Comparison of ENCODE assay signal across 9 mouse cellular contexts in the genomic region with DNA sequence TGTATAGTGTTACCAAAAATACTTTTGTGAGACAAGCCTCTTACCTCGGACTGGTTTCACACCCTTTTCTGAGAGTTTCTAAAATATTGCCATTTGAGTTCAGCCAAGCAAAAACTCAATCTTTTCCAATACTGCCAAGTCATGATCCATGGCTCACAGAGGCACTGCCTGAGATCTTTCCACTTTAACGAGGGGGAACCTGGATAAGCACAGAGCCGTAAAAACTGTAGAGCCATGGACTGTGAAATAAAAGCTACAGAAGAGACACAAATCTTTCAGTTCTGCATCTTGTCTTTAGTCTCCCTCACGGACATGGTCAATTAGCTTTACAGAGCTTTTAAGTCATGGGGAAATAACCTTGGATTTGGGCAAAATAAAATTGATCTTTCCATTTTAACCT. TPM values are rescaled to one million over a fixed set of nuclear protein-coding genes. Genes with fewer than 3 reads are reported as not detected.
DNase-seq lines count a peak whose midpoint lies in the region; ATAC-seq lines count a peak whose summit lies in the region.
"Had no signal": no experiment of that assay in that cellular context is flagged by ENCODE, and none has a peak within 500 bp of the region (broad histone marks: within the 10 kb centered on the region; RNA-seq: fewer than 3 reads in every experiment).

No protein-coding gene starts in this region.

- H3K4me1 ChIP-seq in heart, embryonic 15.5 days (replicated peaks), result peaks cover 42% of the 10 kb centered on the region
- peaks cover 28% of the 10 kb centered on the region for H3K4me1 ChIP-seq in hindbrain, embryonic 12.5 days
- H3K4me1 ChIP-seq in midbrain, embryonic 12.5 days, result peaks cover 30% of the 10 kb centered on the region

- H3K27me3 ChIP-seq in heart, embryonic 15.5 days, result no peaks in the 10 kb centered on the region
- H3K27me3 ChIP-seq in hindbrain, embryonic 12.5 days, result no peaks in the 10 kb centered on the region
- H3K27me3 ChIP-seq in midbrain, embryonic 12.5 days, result no peaks in the 10 kb centered on the region
- H3K27me3 ChIP-seq: Patski had no signal

- no peak for ATAC-seq in heart, embryonic 15.5 days (replicated peaks; ENCODE audit: insufficient number of reproducible peaks, insufficient read depth, low FRiP score, low read depth)
- no peak for ATAC-seq in hindbrain, embryonic 12.5 days (ENCODE audit: low FRiP score)
- no peak for ATAC-seq in midbrain, embryonic 12.5 days (ENCODE audit: low FRiP score, low read depth)
- ATAC-seq: Patski had no signal

- intact Hi-C loops in heart, postnatal 36 days (cut with DNase I), result no loop called here

- peak overlapping the region; percentile 98; the same call in 1 of the 2 replicates for H3K9ac ChIP-seq in heart, embryonic 15.5 days
- peak overlapping the region; percentile 90 for H3K9ac ChIP-seq in hindbrain, embryonic 12.5 days
- H3K9ac ChIP-seq in midbrain, embryonic 12.5 days (replicated peaks), result peak overlapping the region; percentile 88

- DNase-seq in heart, postnatal 36 days, result no peak
- peak; percentile 51 for DNase-seq in Muller cell, postnatal 12 days (ENCODE audit: inconsistent ontology term)
- no peak for DNase-seq in cerebellum, postnatal 4 days (ENCODE audit: low spot score in 2 of 2)
- no peak for DNase-seq in adipocyte (ENCODE audit: low spot score)
- DNase-seq in kidney, postnatal 10 days, result no peak

- H3K27ac ChIP-seq in heart, embryonic 15.5 days, result no peak overlapping the region
- H3K27ac ChIP-seq in hindbrain, embryonic 12.5 days, result no peak overlapping the region
- H3K27ac ChIP-seq in midbrain, embryonic 12.5 days (replicated peaks), result no peak overlapping the region

- H3K4me3 ChIP-seq in heart, embryonic 15.5 days, result peak overlapping the region; percentile 77
- H3K4me3 ChIP-seq in hindbrain, embryonic 12.5 days, result peak overlapping the region; percentile 97
- peak overlapping the region; percentile 97 for H3K4me3 ChIP-seq in midbrain, embryonic 12.5 days

- no peaks in the 10 kb centered on the region for H3K9me3 ChIP-seq in heart, embryonic 15.5 days (replicated peaks)
- no peaks in the 10 kb centered on the region for H3K9me3 ChIP-seq in hindbrain, embryonic 12.5 days (replicated peaks)
- no peaks in the 10 kb centered on the region for H3K9me3 ChIP-seq in midbrain, embryonic 12.5 days

- 36% methylated on average over 4 of the region's 4 CpGs for WGBS in heart, embryonic 15.5 days
- WGBS in hindbrain, embryonic 12.5 days, result 50% methylated on average over 4 of the region's 4 CpGs
- WGBS in midbrain, embryonic 12.5 days, result 38% methylated on average over 4 of the region's 4 CpGs

- H3K4me2 ChIP-seq in heart, embryonic 15.5 days, result peak overlapping the region; percentile 72
- H3K4me2 ChIP-seq in hindbrain, embryonic 12.5 days (replicated peaks), result peak overlapping the region; percentile 61
- peak overlapping the region; percentile 56 for H3K4me2 ChIP-seq in midbrain, embryonic 12.5 days (replicated peaks)

- peaks cover 28% of the 10 kb centered on the region for H3K36me3 ChIP-seq in heart, embryonic 15.5 days
- H3K36me3 ChIP-seq in hindbrain, embryonic 12.5 days, result peaks cover 26% of the 10 kb centered on the region
- H3K36me3 ChIP-seq in midbrain, embryonic 12.5 days, result peaks cover 26% of the 10 kb centered on the region

RNA-seq across cellular contexts. Expression of gene Eif5, which starts 1.1 kb away (rescaled TPM):
- polyA plus RNA-seq in heart, embryonic 15.5 days (2015; fragmentation: Nextera tagmentation; extraction: Ambion mirVana), result 372 and 404 TPM in 2 replicates
- total RNA-seq in heart, postnatal 36 days (2021), result 100 to 1,000 TPM; 130 to 152 TPM
- polyA plus RNA-seq in hindbrain, embryonic 12.5 days (2016; fragmentation: Nextera tagmentation; extraction: Ambion mirVana), result 662 and 672 TPM in 2 replicates
- polyA plus RNA-seq in midbrain, embryonic 12.5 days (2016; fragmentation: Nextera tagmentation; extraction: Ambion mirVana), result 692 and 732 TPM in 2 replicates

RNA-seq across cellular contexts. Expression of gene Mark3, which starts 37.6 kb away (rescaled TPM):
- 25.8 and 30.4 TPM in 2 replicates for polyA plus RNA-seq in heart, embryonic 15.5 days (2015; fragmentation: Nextera tagmentation; extraction: Ambion mirVana)
- 10 to 100 TPM; 49.9 to 54.6 TPM for total RNA-seq in heart, postnatal 36 days (2021)
- 80.7 and 82.0 TPM in 2 replicates for polyA plus RNA-seq in hindbrain, embryonic 12.5 days (2016; fragmentation: Nextera tagmentation; extraction: Ambion mirVana)
- 75.6 and 90.6 TPM in 2 replicates for polyA plus RNA-seq in midbrain, embryonic 12.5 days (2016; fragmentation: Nextera tagmentation; extraction: Ambion mirVana)

RNA-seq across cellular contexts. Expression of gene Gm266, which starts 51.1 kb away (rescaled TPM):
- 2.0 and 5.2 TPM in 2 replicates for polyA plus RNA-seq in heart, embryonic 15.5 days (2015; fragmentation: Nextera tagmentation; extraction: Ambion mirVana)
- under 1 TPM; 0.57 to 0.58 TPM for total RNA-seq in heart, postnatal 36 days (2021)
- polyA plus RNA-seq in hindbrain, embryonic 12.5 days (2016; fragmentation: Nextera tagmentation; extraction: Ambion mirVana), result 9.4 and 14.3 TPM in 2 replicates
- 2.3 and 3.5 TPM in 2 replicates for polyA plus RNA-seq in midbrain, embryonic 12.5 days (2016; fragmentation: Nextera tagmentation; extraction: Ambion mirVana)
